Mouse (Mus musculus) Muller cell, postnatal 12 days (primary cell): ENCODE results near the gene Slc1a7.
A peak's percentile ranks its signal among the peaks of the same experiment; 100 is the strongest.

Source experiments
- DNase-seq: peaks from one replicate; pipeline ENCODE4 v3.0.0-alpha.2; 2015; ENCODE audit errors: inconsistent ontology term

The Slc1a7 gene

GRCm38 (mm10) chr4:108014466-108014865, 46.3 kb downstream of the Slc1a7 start:
- no peak for DNase-seq

DNA sequence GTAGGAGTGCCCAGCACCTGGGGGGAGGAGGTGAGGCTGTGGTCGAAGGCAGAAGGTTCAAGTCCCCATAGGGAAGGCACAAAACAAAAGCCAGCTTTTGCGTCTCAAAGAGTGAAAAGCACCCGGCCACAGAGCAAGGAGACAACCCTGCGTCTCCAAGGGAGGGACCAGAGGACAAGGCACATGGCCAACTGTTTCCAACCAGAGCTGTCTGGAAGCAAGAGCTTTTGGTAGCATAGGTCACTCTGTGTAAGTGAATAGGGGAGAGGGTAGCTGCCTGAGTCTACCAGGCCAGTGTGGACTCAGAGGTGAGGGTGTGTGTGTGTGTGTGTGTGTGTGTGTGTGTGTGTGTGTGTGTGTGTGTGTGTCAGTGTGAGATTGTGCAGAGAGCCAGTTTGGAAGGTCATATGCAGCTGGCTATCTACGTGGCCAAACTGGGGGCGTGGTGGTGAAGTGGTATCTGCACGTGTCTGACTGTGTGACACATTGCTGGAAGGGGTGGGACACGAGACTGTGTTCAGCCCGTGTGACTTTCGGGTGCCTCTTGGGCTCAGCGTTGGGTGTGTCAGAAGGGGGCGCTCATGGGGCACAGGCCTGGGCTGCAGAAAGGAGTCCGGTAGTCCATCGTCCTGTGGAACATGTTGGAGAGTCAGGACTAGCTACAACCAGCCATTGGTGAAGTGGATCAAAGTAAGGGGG, 47.1 kb downstream of the Slc1a7 start:
- no peak for DNase-seq

- DNase-seq, result no peak
Observed at GRCm38 (mm10) chr4:108016321-108016720, 48.2 kb downstream of the Slc1a7 start.

DNA sequence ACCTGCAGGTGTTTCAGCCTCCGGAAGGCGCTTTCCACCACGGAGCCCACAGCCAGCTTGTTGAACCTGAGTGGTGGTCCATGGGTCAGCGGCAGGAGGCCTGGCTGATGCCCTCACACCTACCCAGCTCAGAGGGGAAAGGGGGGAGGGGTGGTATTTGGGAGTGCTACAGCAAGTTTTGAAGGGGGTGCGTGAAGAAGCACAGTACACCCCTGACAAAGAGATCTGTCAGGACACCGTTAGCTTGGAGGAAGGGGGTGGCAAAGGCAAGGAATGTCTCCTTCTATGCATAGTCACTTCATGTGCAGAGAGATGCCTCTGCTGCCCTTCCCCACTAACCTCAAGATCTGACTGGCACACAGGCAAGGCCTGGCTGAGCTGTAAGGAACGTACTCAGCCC, 49.7 kb downstream of the Slc1a7 start:
- no peak for DNase-seq

DNA sequence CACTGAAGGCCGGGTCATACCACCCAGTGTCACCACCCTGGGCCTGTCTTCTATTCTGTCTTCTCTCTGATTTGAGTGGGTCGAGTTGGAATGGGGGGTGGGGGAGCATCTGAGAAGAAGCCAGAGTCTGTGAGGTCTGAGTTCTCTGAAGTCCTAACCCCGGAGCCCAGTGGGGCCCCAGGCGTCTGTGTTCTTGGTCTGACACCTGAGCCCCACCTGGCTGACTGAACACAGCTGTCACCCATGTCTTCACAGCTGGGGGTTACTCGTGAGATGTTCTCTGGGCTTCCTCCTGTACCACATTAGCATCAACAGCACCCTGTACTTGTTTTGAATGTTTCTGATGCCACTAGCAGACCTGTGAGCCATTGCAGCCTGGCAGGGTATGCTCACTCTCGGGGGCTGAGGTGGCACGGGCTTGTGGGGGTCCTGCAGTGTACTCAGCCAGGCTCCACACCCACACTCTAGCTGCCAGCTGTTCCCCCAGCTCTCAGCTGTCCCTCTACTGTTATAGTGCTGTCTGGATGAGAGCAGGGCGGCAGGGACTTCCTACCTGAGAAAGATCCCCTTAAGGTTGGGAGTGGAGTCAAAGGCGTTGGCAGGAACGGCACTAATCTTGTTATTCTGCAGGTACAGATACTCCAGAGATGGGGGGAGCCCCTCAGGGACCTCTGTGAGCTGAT, 50.2 kb downstream of the Slc1a7 start:
- no peak for DNase-seq

DNA sequence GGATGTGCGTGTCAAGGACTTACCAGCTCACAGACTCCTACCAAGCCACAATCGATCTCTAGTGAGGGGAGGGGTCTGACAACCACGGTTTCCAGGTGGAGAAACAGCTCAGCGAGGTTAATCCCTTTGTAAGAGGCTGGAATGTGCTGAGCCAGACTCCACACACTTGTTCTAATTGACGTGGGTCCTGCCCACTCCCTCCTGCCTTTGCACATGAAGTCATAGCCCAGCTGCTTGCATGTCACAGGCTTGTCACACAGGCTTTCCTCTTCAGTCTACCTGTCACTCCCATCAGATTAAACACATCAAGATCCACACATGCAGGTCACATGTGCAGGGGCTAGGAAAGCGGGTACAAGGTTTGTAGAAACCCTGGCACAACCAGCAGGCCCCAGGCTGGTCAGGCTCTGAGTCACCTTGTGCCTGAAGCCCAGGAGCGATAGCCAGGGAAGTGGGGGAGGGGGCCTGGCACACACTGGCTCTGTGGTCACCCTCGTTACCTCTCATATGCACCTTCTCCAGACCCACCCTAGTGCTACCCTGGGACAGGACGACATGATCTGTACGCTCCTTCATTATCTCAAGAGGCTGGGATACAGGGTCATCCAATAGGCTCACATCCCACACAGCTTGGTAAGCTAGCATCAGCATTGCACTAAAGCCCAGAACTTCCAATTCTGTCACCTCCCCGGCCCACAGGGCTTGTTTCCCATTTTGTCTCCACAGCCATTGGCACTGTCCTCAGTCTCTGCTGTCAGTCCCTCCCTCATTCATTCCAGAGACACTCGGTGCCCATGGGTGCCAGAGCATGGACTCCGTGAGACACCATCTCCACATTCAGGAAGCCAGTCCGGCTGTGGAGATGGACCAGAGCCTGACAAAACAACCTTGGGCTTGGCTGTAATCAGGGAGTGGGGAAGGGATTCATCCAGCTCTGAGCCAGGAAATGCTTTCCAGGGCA, 51.1 kb downstream of the Slc1a7 start:
- DNase-seq, result peak; percentile 80

DNA sequence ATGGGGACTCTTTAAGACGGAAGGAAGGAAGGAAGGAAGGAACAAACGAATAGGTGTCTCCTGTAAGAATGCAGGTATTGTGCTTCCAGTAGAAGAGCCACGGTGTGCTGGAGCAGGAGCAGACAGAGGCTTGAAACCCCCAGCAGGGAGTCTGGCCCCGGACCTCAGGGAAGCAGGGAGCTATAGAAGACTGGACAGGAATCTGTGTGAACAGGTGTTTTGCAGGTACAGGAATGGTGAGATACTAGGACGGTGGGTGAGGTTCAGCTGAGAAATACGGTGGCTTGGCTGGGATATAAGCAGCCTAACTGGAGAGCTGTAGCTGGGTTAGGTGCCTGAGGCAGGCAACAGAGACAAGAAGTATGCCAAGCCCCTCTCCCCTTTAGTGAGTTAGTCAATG, 52.0 kb downstream of the Slc1a7 start:
- DNase-seq, result no peak

GRCm38 (mm10) chr4:108023186-108023585, 55.1 kb downstream of the Slc1a7 start:
- DNase-seq, result no peak

DNA sequence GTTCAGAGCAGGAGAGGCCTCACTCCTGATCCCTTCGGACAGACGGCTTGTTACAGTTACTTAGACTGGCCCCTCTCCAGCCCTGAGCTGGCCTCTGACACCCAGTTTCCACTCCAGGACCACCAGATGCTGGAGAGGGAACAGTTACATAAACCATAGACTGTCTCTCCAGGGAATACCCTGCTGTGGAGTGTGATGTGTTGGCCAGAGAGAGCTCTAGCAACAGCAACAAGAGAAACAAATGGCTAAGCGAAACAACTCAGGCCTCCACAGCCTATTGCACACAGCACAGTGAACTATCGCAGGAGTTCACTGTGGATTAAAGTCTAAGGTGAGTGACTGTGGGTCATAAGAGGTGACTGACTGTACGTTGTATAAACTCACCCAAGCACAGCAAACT, 56.5 kb downstream of the Slc1a7 start:
- DNase-seq, result no peak

GRCm38 (mm10) chr4:108025269-108025668, 57.1 kb downstream of the Slc1a7 start:
- DNase-seq, result no peak

DNA sequence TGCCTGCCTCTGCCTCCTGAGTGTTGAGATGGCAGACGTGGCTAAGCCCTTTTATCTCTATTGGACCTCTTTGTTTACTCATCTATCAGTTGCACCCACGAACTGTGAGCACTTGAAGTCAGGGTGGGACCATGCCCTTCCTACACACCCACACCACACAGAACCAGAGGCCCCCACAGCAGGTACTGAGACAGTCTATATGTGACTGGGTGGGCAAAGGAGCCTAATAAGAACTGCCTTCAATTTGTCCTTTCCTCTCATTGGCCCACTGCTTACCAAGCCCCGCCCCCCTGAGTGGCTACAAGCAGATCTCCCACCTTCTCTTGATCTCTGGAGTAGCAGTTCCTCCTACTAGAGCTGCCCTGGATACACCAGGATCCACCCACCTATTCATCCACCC, 58.1 kb downstream of the Slc1a7 start:
- no peak for DNase-seq

- DNase-seq, result peak; percentile 19
Observed at GRCm38 (mm10) chr4:108030888-108031501, 62.9 kb downstream of the Slc1a7 start.

DNA sequence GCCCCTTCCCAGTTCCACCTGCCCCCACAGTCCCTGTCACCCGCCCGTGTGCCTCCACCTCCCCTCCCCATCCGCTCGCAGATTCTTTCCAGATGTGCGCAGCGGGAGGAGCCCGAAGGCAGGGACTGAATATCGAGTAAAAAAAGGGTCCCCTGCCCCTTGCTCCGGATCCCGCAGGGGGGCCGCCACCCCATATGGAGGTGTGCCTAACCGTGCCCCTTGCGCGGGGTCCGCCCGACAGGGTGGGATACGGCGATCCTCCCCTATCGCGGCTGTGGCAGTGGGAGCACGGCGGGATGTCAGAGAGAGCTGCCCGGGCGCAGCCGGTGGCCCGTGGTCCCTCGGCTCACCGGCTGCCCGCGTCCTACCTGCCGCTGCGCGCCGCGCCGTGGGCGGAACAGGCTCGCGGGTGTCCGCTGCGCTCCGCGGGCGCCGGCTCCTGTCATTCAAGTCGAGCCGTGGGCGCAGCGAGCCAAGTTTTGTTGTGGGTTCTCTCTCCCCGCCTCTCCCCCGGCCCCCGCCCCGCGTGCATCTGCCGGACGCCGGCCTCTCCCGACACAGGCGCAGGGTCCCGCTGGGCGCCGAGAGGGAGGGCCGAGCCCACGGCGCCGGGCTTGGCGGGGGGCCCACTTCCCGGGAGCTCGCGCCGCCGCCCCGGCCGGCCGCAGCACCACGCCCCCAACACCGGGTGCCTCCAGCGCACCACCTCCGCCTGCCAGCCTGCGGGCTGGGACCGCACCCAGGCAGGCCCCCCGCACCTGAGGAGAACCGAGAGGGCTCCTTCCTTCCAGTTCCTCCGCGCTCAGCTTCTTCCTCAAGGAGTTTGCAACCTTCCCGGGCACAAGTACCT, 63.6 kb downstream of the Slc1a7 start:
- peak; percentile 64 for DNase-seq

GRCm38 (mm10) chr4:108032352-108032849, 64.3 kb downstream of the Slc1a7 start:
- peak; percentile 17 for DNase-seq

DNA sequence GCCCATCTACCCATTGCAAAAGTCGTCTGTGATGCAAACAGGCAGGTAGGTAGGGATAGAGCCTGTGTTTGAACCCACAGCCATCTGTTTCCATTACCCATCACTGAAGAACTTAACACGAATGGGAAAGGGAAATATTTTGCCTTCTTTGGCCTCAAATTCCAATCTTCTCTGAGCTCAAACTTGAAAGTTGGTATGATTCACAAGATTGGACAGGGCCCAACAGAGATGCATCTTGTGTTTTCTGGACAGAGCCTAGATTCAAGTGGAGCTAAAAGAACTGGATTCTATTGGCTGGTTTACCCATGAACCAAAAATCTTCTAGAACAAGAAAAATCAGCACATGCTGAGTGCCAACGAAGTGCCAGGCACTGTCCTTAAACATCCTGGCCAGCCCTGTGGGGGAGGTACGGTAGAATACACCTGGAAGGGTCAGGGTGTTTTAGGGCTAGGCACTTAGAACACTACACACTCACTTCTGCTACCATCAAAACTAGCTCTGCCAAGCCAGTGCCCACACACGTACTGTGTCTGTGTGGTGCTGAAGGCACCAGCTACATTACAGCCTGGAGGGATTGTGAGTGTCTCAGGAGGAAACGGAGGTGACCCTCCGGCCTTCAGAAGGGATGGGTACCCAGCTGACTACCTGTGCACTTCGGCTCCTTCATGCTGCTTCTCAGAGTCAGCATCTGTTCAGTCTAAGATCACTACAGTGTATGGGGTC, 65.1 kb downstream of the Slc1a7 start:
- peak; percentile 70 for DNase-seq

- no peak for DNase-seq
Observed at GRCm38 (mm10) chr4:108037027-108037426, 68.9 kb downstream of the Slc1a7 start.

- no peak for DNase-seq
Observed at GRCm38 (mm10) chr4:108045136-108046107, 77.3 kb downstream of the Slc1a7 start.

GRCm38 (mm10) chr4:108046136-108046535, 78.0 kb downstream of the Slc1a7 start:
- DNase-seq, result no peak
